Mouse (Mus musculus) embryonic fibroblast, embryonic 13.5 days (primary cell): Measurements from ENCODE around the gene Abhd17b.

Experiments
- CTCF ChIP-seq: IDR thresholded peaks from 2 replicates; pipeline ENCODE4 v1.5.1; 2011; ENCODE audit warnings: mild to moderate bottlenecking, control low read depth, low read length, moderate library complexity, borderline replicate concordance; ENCODE audit not compliant: insufficient read depth
- POLR2A ChIP-seq: IDR thresholded peaks from 2 replicates; pipeline ENCODE4 v1.6.1; 2011; ENCODE audit warnings: low read depth, mild to moderate bottlenecking, control low read depth, low read length, moderate library complexity

DNA sequence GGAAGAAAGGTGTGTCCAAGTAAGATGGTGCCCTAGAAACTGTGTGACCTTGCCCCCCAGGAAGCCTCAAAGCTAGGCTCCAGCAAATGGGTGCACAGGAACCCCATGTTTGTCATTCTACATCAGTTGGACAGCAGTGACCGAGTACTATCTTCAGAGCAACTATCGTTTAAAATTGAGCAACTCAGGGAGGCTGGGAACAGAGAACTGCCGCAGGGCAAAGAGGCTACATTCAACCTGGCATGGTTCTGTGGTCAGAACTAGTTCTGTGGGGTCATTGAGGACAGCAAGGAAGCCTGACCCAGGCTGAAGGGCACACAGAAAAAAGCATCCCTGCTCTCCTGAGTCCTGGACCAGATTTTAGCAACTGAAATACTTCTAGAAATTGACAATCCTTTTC lies 37.2 kb upstream of the Abhd17b start:
- no peak for TF ChIP-seq CTCF
- no peak for TF ChIP-seq POLR2A
